Mouse (Mus musculus) thymus, postnatal 14 days (tissue): ENCODE data around the gene Selenom.

Source experiments
- DNase-seq: peaks from one replicate; pipeline ENCODE4 v3.0.0; 2021

The Selenom gene

GRCm38 (mm10) chr11:3514529-3515054, at the start of gene Selenom:
TSS of gene Selenom (plus strand) at chr11:3514684.
- DNase-seq: peak; percentile 85

DNA sequence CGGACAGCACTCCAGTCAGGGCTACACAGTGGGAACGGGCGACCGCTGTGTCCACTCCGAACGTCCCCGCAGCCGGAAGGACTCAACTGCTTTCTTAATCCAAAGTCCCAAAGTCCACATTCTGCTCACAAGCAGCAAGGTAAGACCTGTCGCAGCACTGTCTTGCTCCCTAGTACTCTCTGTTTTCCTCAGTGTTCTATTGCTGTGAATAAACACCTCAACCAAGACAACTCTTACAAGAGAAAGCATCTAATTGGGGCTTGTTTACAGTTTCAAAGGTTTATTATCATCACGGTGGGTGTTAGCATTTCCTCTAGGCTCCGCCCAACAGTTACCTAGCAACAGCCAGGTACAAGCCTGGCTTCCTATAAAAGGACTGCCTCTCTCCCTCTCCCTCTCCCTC, 43.0 kb upstream of the Selenom start:
- DNase-seq: no peak

DNA sequence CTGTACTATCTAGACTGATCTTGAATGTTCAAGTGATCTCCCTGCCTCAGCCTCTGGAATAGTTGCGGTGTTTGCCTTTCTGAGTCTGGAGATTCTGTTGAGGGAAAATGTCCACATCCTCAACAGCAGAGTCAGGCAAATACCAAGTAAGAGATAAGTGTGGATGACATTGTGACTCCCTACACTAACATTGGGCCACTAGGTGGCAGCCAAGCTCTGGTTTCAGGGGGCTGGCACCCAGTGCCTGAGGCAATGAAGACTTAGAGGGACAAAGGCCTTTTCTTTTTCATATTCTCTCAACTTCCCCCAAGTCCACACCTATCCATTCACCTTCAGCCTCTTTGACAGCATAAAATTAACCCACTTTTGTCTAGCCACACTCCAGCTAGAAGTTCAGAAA, 42.0 kb upstream of the Selenom start:
- DNase-seq: peak; percentile 84

- no peak for DNase-seq
Observed at GRCm38 (mm10) chr11:3474480-3475115, 39.9 kb upstream of the Selenom start.

DNA sequence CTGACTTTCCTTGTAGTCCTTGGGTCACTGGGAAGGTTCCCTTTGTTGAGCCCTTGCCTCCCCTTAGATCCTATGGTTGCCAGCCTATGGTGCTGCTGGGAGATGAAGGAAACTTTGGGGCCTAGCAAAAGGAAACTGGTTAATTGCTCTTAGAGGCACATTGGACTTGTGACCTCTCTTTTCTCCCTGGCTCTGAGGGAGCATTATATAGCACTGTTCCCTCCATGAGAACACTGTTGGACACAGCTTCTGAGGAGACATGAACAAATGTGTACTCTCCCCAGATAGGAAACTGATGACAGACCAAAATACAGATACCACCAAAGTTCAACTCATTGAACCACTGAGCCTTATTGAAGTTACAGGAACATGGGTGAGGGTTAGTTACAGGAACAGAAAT, 39.0 kb upstream of the Selenom start:
- no peak for DNase-seq

- DNase-seq: no peak
Observed at GRCm38 (mm10) chr11:3483980-3484642, 30.4 kb upstream of the Selenom start.

GRCm38 (mm10) chr11:3486349-3486748, 28.1 kb upstream of the Selenom start:
- DNase-seq: no peak

GRCm38 (mm10) chr11:3487952-3488570, 26.4 kb upstream of the Selenom start, which contains the start of gene Pla2g3:
TSS of gene Pla2g3 (plus strand) at chr11:3488284.
- DNase-seq: no peak

DNA sequence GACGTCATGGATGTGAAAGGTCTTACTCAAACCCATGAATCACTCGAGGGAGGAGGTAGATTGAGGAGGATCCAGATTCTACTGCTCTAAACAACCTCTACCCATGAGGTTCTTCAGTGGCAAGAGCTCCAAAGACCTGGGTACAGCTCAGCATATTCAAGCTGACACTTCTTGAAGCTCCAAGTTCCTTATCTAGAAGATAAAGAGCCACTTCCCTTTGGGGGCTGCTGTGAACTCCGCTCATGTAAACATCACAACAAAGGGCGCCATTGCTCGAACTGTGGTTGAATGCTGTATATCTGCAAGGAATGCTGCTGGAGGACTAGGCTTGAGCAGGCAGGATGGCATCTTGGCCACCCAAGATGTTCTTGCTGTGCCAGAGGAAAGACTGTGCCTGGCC, 25.4 kb upstream of the Selenom start:
- DNase-seq: no peak

- DNase-seq: no peak
Observed at GRCm38 (mm10) chr11:3492748-3493147, 21.7 kb upstream of the Selenom start.

- DNase-seq: no peak
Observed at GRCm38 (mm10) chr11:3494857-3495256, 19.6 kb upstream of the Selenom start.

DNA sequence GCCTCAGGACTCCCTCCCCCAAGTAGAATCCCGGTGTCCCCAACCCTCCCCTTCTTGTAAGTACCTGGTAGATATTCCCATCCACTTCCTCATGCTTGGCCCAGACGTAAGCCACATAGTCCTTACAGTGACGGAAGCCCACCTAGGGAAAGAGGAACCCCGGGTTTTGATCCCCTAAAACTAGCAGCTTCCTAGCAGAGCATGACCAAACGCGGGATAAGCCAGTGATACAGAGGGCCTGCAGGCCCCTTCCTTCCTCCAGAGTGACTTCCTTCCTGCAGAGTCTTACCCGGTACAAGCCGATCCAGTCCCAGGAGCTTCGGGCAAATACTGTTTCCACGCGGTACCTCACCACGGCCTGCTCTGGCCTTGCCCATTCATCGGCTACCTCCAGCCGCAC, 19.0 kb upstream of the Selenom start:
- no peak for DNase-seq

DNA sequence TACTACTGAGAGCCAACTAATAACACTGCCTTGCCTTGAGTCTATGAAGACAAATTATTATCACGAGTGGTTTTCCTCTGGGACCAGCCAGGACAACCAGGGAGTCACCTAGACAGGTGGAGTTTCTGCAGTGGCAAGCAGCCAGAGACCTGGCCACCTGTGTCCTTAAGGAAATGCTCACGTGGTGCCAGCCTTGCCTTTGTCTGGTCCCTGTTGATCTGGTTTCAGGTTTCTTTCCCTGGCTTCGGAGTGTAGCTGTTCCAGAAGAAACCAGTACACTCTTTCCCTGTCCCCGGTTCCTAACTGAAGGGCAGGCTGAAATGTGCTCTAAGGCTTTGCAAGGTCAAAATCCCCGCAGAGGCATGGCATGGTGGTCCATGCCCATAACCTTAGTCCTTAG, 17.7 kb upstream of the Selenom start:
- DNase-seq: no peak

GRCm38 (mm10) chr11:3497296-3497695, 17.2 kb upstream of the Selenom start:
- no peak for DNase-seq

DNA sequence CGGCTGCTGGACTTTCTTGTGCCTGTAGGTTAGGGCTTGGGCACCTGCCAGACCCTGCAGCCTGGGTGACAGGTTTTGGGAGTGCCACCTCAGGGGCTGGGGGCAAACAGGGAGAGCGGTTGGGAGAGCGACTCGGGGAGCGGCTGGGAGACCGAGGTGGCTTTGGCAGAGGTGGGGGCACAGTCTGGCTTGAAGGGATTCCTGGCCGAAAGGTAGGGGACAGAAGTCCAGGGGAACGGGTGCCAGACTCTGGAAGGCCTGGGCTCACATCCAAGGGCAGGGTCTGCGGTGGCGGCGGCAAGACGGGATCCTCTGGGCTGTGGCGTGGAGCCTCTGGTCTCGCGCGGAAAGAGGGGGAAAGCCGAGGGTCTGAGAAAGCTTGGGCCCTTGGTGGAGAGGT, 12.4 kb upstream of the Selenom start:
- DNase-seq: no peak

DNA sequence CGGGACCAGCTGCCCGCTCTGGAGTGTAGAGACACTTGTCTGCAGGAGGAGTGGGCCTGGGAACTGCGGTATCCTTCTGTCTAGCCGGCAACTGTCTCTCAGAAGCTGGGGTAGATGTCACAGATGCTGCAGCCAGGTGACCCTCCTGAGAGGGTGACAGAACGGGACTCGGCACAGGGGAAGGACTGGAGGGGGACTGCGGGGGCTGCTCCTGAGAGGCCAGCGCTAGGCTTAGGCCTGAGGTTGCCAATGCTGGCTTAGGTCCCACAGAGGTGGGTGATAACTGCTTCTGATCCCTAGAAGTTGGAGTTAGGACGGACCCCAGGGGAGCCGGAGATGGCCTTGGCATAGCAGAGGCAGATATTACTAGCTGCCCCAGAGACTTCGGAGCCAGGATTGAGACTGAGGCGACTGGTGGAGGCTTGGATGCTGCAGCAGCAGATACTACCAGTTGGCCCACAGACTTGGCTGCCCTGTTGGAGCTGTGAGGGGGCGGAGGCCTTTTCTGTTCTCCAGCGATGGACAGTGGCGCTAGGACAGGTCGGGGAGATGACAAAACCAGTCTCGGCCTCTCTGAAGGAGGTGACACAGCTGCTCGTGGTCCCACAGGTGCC, 11.9 kb upstream of the Selenom start:
- DNase-seq: no peak

DNA sequence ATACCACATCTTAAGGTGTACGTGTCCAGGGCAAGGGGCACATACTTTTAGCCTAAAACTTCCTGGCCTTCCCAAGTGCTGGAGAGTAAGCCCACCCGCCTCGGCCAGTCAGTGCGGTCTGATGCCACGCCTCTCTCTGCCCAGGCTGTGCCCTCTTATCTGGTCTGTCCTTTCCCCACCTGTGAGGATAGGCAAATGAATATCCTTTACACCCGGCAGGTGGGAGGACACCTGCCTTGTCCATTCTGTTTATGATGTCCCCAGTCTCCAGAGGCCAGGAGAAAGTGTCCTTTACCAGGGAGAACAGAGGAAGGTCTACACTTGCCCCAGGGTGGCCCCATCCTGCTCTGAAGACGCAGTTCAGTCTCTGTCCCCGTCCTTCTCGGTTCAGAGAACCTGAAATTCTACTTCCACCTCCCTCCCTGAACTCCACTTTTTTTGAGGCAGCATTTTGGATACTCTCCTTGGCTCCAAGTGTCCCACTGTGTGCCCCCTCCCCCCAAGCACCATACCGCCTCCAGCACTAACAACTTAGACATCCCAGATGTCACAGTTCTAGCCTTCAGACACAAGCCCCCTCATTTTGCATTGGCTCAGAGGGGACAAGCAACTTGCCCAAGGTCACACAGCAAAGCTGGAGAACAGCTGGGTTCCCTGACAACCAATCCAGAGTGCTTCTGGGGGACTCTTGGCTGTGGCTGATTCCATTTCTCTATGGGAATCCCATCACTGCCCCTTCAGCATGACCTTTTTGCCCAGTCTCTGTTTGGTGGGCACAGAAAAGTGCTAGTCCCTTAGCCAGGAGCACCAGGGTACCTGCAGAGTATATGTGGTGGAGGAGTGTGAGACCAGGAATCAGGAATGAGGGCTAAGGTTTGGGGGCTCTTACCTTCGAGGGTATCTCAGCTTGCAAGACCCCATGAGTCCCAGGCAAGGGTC, 10.5 kb upstream of the Selenom start:
- DNase-seq: no peak

GRCm38 (mm10) chr11:3508226-3508625, 6.3 kb upstream of the Selenom start:
- DNase-seq: no peak

DNA sequence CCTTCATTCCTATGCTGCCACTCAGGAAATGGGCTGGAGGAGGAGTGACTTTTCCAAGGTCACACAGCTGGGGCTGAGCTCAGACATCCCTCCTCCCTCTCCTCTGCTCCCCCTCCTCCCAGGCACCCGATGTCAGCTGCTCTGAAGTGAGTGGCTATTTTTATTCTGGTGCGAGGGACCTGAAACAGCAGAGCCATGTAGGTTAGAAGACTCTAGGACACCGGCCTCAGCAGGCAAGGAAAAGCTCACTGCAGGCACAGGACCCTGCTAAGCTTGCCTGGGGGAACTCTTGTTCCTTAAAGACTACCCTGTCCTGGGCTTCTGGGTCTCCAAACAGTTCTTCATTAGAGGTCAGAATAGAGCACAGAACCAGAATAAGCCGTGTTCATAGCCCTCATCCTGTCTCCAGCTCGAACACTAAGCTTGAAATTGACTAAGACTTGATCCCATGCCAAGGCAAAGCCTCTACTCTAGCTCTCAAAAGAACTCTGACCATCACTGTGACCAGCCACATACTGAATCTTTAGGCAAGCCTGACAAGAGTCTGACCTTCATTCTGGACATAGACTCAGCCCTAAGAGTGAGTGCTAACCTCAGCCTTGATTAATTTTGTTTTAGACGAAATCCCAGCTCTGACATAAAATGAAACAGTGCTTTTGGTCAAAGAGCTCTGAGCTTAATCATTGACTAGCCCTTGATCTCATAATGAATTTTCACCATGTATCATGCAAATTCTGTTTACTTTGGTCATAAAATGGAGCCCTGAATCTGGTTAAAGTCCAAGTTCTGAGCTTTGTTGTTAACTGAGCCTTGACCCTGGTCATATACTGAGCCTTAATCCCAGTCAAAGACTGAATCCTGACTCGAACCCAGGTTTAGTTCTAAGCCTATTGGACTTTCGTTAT, 5.1 kb upstream of the Selenom start:
- DNase-seq: no peak

DNA sequence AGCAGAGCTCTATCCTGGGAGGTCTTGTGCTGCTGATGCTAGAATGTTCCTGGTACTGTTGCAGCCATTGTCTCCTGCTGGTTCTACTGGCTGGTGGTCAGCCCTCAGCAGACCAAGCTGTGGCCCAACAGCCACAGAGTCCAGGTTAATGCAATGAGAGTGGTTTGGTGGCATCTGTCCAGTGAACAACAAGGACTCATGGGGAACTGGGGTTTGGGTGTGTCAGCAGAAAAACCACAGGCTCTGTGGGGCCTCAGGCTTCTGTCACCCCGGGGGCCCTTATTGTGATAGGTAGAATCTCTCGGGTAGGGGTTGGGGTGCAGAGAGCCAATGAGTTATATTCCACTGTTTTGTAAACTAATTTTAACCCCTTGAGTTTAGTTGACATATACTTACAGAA, 4.2 kb upstream of the Selenom start:
- no peak for DNase-seq

- DNase-seq: no peak
Observed at GRCm38 (mm10) chr11:3513291-3513690, 1.2 kb upstream of the Selenom start.
